Mouse (Mus musculus) lung, embryonic 14.5 days (tissue): Measurements from ENCODE around the gene Tmc1. TPM values are rescaled to one million over a fixed set of nuclear protein-coding genes. Genes with fewer than 3 reads are reported as not detected.

Experiments used
- ATAC-seq: fragments of 200-750 bp; cut with Nextera tagmentation; 2 replicates; pipeline ENCODE4 v1.8.0; 2017; ENCODE audit warnings: mild to moderate bottlenecking, moderate TSS enrichment, moderate library complexity; ENCODE audit not compliant: insufficient read depth
- DNase-seq: peaks from one replicate; pipeline ENCODE4 v3.0.0-alpha.2; 2015
- H3K27ac ChIP-seq: fragments of 300-500 bp; sonication (generic); 2 replicates; pipeline ENCODE4 v1.5.1; 2014; ENCODE audit warnings: low read depth, mild to moderate bottlenecking, moderate library complexity
- H3K27me3 ChIP-seq: fragments of 300-500 bp; sonication (generic); 2 replicates; pipeline ENCODE4 v1.6.1; 2014; ENCODE audit warnings: low read length, control low read depth; ENCODE audit not compliant: insufficient read depth
- H3K36me3 ChIP-seq: fragments of 300-500 bp; sonication (generic); 2 replicates; pipeline ENCODE4 v1.6.1; 2014; ENCODE audit warnings: control low read depth; ENCODE audit not compliant: insufficient read depth
- H3K4me1 ChIP-seq: fragments of 300-500 bp; sonication (generic); 2 replicates; pipeline ENCODE4 v1.6.1; 2014; ENCODE audit warnings: antibody characterized with exemption, control low read depth; ENCODE audit not compliant: insufficient read depth
- H3K4me2 ChIP-seq: fragments of 300-500 bp; sonication (generic); 2 replicates; pipeline ENCODE4 v1.6.1; 2014; ENCODE audit warnings: mild to moderate bottlenecking
- H3K4me3 ChIP-seq: fragments of 300-500 bp; sonication (generic); 2 replicates; pipeline ENCODE4 v1.5.1; 2014; ENCODE audit warnings: low read depth, low read length
- H3K9ac ChIP-seq: fragments of 300-500 bp; sonication (generic); 2 replicates; pipeline ENCODE4 v1.6.1; 2014
- H3K9me3 ChIP-seq: fragments of 300-500 bp; sonication (generic); 2 replicates; pipeline ENCODE4 v1.6.1; 2016; ENCODE audit warnings: low read depth, low read length, control low read depth
- CTCF ChIP-seq: IDR thresholded peaks from 2 replicates; pipeline ENCODE4 v1.5.1; 2016; ENCODE audit warnings: antibody characterized with exemption, low read depth
- WGBS: fragments of 180-500 bp; shearing (Covaris S2); extraction: QIAGEN DNeasy Blood & Tissue Kit; methylation state at CpG from one replicate; pipeline ENCODE4 v1.1.7; 2014; 5-methylcytosine and 5-hydroxymethylcytosine counted together
- polyA plus RNA-seq: library from polyadenylated mRNA; unstranded; fragments of >200 nt; fragmentation: Nextera tagmentation; extraction: Ambion mirVana; gene quantifications from 2 replicates; pipeline ENCODE4 v1.2.1, GENCODE M21; 2014

The Tmc1 gene
- 0.04 TPM in 1 of 2 replicates, not detected in the other for polyA plus RNA-seq

DNA sequence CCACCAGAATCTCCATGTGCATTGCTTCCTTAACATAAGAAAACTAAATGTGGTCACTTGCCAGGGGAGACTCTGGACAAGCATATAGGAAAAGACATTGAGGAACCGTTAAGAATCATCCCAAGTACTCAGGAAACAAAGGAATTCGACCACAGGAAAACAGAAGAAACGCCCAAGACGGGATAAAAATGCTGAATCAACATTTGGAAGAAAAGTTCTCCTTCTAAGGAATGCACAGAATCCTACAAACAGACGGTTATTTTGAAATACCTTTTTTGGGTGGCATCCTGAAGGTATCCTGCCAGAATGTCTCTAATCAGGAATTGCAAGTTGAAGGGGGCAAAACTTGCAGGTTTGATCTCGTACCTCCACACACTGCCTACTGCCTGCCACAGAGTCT, at the start of gene Tmc1:
Gene Tmc1, minus strand, starts transcription at position 329 of the 400 bp plus-strand sequence.
- no peak for TF ChIP-seq CTCF
- ATAC-seq (no peak), DNase-seq (no peak)
- Histone ChIP-seq H3K9ac (no peak within 1 kb of the TSS), H3K36me3 (no peaks in the 10 kb centered on the region), H3K27ac (no peak within 1 kb of the TSS), H3K27me3 (no peaks in the 10 kb centered on the region), H3K9me3 (no peaks in the 10 kb centered on the region), H3K4me3 (no peak within 1 kb of the TSS), H3K4me2 (no peak within 1 kb of the TSS), H3K4me1 (no peaks in the 10 kb centered on the region)
- WGBS: 74% methylated on average over 6 of the region's 6 CpGs

DNA sequence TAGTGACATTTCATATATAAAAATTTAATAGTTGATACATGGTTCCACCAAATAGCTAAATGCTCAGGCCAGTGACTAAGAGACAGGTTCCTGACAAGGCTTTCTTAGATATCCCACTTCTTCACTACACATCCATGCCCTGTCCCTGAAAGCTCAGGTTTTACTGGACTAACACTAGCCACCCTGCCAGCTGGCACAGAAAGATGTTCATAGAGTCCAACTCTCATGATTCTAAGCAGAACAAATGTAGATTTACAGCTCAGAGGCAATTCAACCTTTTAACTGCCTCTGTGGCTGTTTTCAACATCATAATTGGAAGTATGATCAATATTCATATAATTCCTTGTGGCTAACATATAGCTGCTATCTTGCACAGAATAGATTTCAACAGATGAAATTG, 47.5 kb upstream of the Tmc1 start:
- no peaks in the 10 kb centered on the region for H3K27me3 ChIP-seq
- no peaks in the 10 kb centered on the region for H3K4me1 ChIP-seq
- ATAC-seq (no peak), DNase-seq (no peak)
- H3K27ac ChIP-seq: no peak overlapping the region
- H3K4me3 ChIP-seq: no peak overlapping the region
- no peak overlapping the region for H3K9ac ChIP-seq
- H3K36me3 ChIP-seq: no peaks in the 10 kb centered on the region
- no peak for TF ChIP-seq CTCF
- no peak overlapping the region for H3K4me2 ChIP-seq
- no peaks in the 10 kb centered on the region for H3K9me3 ChIP-seq

DNA sequence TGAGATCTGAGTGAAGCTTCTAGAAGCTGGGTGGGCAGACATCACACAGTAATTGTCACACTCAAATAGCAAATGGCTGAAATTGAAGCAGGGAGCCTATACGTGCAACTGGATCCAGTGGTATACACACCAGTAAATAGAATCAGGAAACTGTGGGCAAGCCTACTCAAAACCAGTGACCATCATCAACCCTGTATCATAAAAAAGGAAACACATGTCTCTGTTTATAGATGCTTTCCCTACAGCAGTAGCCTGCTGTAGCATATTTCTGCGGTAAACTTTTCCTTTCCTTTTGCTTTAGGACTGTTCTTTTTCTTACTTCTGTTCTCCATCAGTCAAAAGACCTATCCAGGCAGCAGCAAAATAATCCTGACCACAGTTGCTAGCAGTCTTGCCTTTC, 25.2 kb upstream of the Tmc1 start:
- H3K4me1 ChIP-seq: no peaks in the 10 kb centered on the region
- no peaks in the 10 kb centered on the region for H3K9me3 ChIP-seq
- no peak for DNase-seq
- H3K27ac ChIP-seq: no peak overlapping the region
- no peak overlapping the region for H3K4me3 ChIP-seq
- H3K4me2 ChIP-seq: no peak overlapping the region
- H3K36me3 ChIP-seq: no peaks in the 10 kb centered on the region
- ATAC-seq: no peak
- no peak for TF ChIP-seq CTCF
- WGBS: 89% methylated on average over 2 of the region's 2 CpGs
- no peak overlapping the region for H3K9ac ChIP-seq
- H3K27me3 ChIP-seq: no peaks in the 10 kb centered on the region

DNA sequence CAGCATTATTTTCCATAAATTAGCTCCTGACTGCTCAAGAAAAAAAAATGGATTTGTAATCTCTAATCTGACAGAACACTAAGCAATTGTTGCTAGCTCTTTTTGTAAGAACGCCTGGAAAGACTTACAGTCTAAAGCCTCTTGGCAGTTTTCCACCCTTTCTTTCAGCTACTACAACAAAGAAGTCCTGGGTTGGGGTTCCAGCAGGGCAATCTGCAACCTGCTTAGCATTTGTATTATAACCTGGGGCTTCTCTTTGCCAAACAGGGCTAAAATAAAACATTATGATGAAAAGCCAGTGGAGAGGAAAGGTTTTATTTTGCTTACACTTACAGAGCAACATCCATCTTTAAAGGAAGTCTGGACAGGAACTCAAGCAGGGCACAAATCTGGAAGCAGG, 24.1 kb upstream of the Tmc1 start:
- Histone ChIP-seq H3K4me2 (no peak overlapping the region), H3K9me3 (no peaks in the 10 kb centered on the region), H3K27ac (no peak overlapping the region), H3K4me1 (no peaks in the 10 kb centered on the region), H3K4me3 (no peak overlapping the region), H3K27me3 (no peaks in the 10 kb centered on the region), H3K9ac (no peak overlapping the region), H3K36me3 (no peaks in the 10 kb centered on the region)
- DNase-seq (peak; percentile 26), ATAC-seq (no peak)
- TF ChIP-seq CTCF: no peak
- 20% methylated on average over 1 of the region's 1 CpGs for WGBS

DNA sequence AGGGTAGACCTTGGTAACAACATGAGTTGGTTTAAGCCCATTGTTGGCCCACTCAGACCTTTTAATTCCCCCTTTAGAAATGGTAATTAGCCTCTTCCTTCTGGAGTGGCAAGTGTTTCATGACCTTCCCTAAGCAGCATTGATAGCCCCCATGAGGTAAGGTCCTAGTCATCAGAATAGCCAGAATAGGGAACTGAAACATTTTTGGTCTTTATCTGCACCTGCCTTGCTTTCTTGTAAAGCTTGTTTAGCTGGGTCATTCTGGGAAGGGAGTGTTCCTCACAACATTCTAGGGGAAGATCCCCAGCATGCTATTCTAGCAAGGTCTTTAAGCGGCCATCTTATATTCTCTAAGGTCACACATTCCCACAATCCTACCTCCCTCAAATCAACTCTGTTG, 17.9 kb upstream of the Tmc1 start:
- H3K4me2 ChIP-seq: no peak overlapping the region
- H3K9ac ChIP-seq: no peak overlapping the region
- no peaks in the 10 kb centered on the region for H3K36me3 ChIP-seq
- no peak for DNase-seq
- ATAC-seq: no peak
- no peak overlapping the region for H3K27ac ChIP-seq
- 87% methylated on average over 1 of the region's 1 CpGs for WGBS
- no peaks in the 10 kb centered on the region for H3K4me1 ChIP-seq
- H3K4me3 ChIP-seq: no peak overlapping the region
- no peaks in the 10 kb centered on the region for H3K9me3 ChIP-seq
- H3K27me3 ChIP-seq: no peaks in the 10 kb centered on the region
- TF ChIP-seq CTCF: no peak

DNA sequence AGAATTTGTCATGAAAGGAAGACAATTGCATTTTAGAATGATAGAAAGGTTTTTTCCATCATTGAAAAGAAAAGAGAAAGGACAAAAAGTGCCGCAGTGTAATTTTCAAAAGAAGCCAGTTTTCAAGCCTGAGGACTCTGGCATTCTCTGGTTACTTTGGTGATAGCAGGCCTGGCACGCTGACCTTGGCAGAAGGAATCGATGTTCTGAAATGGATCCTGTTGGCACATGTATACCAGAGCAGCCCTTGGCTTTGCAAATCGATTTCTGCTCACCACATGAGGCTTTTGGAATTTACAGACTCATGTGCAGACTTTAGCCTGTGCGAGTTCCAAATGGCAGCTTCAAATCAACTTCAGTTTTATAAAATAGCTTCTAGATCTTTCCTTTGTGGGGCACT, 813 bp upstream of the Tmc1 start:
- ATAC-seq (no peak), DNase-seq (no peak)
- no peaks in the 10 kb centered on the region for H3K9me3 ChIP-seq
- no peak overlapping the region for H3K4me2 ChIP-seq
- H3K4me3 ChIP-seq: no peak overlapping the region
- TF ChIP-seq CTCF: no peak
- H3K27me3 ChIP-seq: no peaks in the 10 kb centered on the region
- H3K27ac ChIP-seq: no peak overlapping the region
- 83% methylated on average over 5 of the region's 5 CpGs for WGBS
- H3K36me3 ChIP-seq: no peaks in the 10 kb centered on the region
- H3K9ac ChIP-seq: no peak overlapping the region
- H3K4me1 ChIP-seq: no peaks in the 10 kb centered on the region

DNA sequence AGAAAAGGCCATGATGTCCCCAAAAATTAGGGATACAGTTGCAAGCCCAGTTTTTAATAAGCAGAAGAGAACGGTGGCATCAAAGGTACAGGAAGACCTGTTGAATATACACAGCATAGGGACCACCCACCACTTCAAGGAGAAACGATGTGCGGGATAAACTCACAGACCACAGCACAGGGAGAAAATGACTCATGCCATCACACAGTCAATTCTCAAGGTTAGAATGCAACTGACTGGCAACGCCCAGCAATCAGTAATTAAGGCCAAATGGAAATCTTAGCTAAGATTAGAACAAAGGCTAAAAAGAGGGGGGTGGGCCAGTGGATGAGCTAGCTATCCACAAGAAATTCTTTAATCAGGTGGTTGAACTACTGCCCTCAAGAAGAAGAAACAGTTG, 9.6 kb downstream of the Tmc1 start:
- Histone ChIP-seq H3K36me3 (no peaks in the 10 kb centered on the region), H3K4me3 (no peak overlapping the region), H3K4me1 (no peaks in the 10 kb centered on the region), H3K4me2 (no peak overlapping the region), H3K9me3 (no peaks in the 10 kb centered on the region), H3K27me3 (no peaks in the 10 kb centered on the region), H3K27ac (no peak overlapping the region), H3K9ac (no peak overlapping the region)
- ATAC-seq: no peak
- no peak for DNase-seq
- TF ChIP-seq CTCF: no peak
- 44% methylated on average over 4 of the region's 4 CpGs for WGBS

DNA sequence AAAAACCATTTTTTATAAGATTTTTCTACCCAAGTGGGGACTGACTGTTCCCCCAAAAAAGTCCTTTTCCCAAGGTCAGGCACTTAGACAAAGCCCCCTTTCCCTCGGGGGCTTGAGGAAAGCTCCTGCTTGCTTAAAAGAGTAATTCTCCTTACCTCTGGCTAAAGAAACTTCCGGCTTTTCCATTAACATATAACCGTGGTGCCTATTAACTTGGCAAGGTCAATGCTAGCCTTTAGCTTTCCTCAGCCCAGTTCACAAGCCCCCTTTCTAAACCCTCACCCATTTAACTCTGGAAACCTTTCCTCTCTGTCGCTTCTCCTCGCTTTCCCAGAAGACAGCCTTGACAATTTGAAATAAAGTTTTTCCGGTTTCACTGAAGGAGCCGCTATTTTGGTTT, 29.7 kb downstream of the Tmc1 start:
- no peaks in the 10 kb centered on the region for H3K36me3 ChIP-seq
- no peak overlapping the region; the same call in 1 of the 2 replicates for H3K4me2 ChIP-seq
- 0 out of 2 replicates have a peak, but pooled peaks cover 2% of the 10 kb centered on the region for H3K4me1 ChIP-seq
- DNase-seq (peak; percentile 13), ATAC-seq (peak; percentile 38; the same call in 1 of the 2 replicates)
- 42% methylated on average over 7 of the region's 7 CpGs for WGBS
- H3K9ac ChIP-seq: no peak overlapping the region
- H3K27me3 ChIP-seq: no peaks in the 10 kb centered on the region
- 0 out of 2 replicates have a peak overlapping the region, but pooled peaks have one; percentile 55 for H3K27ac ChIP-seq
- no peak overlapping the region for H3K4me3 ChIP-seq
- H3K9me3 ChIP-seq: no peaks in the 10 kb centered on the region
- no peak for TF ChIP-seq CTCF
